Mouse (Mus musculus) G1E (cell line): Measurements from ENCODE around the gene Stx4a. TPM values are rescaled to one million over a fixed set of nuclear protein-coding genes. Genes with fewer than 3 reads are reported as not detected.
"Not testable (repeated sequence)": the region's sequence is repeated elsewhere in the genome, so short reads cannot be mapped to it uniquely, and the experiment has no call there.

Experiments used
- ATAC-seq: 2 replicates; pipeline ENCODE4 v1.8.0; 2016; ENCODE audit warnings: mild to moderate bottlenecking; ENCODE audit not compliant: insufficient number of reproducible peaks, poor library complexity, low FRiP score, severe bottlenecking; ENCODE audit errors: extremely low read depth
- DNase-seq: peaks from one replicate; pipeline ENCODE4 v3.0.0; 2012; ENCODE audit warnings: low spot score
- H3K27me3 ChIP-seq: 2 replicates; pipeline ENCODE4 v1.6.1; 2012; ENCODE audit warnings: mild to moderate bottlenecking, low read length, inconsistent platforms; ENCODE audit not compliant: insufficient read depth
- H3K36me3 ChIP-seq: replicated peaks from 2 replicates; pipeline ENCODE3; 2012; ENCODE audit warnings: mild to moderate bottlenecking, inconsistent platforms
- H3K4me1 ChIP-seq: 2 replicates; pipeline ENCODE4 v1.6.1; 2012; ENCODE audit warnings: low read depth, low read length, inconsistent platforms, mixed read lengths; ENCODE audit not compliant: insufficient read depth
- H3K4me3 ChIP-seq: 2 replicates; pipeline ENCODE4 v1.5.1; 2012; ENCODE audit warnings: low read depth, mild to moderate bottlenecking, inconsistent platforms, low read length, moderate library complexity, mixed read lengths
- H3K9me3 ChIP-seq: replicated peaks from 2 replicates; pipeline ENCODE4 v1.6.1; 2012; ENCODE audit warnings: inconsistent platforms
- CTCF ChIP-seq: IDR thresholded peaks from 2 replicates; pipeline ENCODE4 v1.5.1; 2012; ENCODE audit warnings: low read depth, low read length, inconsistent platforms, mixed read lengths
- GATA1 ChIP-seq: IDR thresholded peaks from 2 replicates; pipeline ENCODE4 v1.6.1; 2012; ENCODE audit warnings: borderline replicate concordance, low read length, inconsistent platforms, mixed read lengths
- GATA2 ChIP-seq: IDR thresholded peaks from 2 replicates; pipeline ENCODE4 v1.6.1; 2012; ENCODE audit warnings: low read depth, low read length, inconsistent platforms, borderline replicate concordance
- POLR2AphosphoS5 ChIP-seq: IDR thresholded peaks from 2 replicates; pipeline ENCODE4 v1.6.1; 2012; ENCODE audit warnings: low read depth, low read length, inconsistent platforms; ENCODE audit not compliant: insufficient replicate concordance
- TAL1 ChIP-seq: conservative IDR thresholded peaks from 2 replicates; pipeline ENCODE4 v1.6.1; 2012; ENCODE audit warnings: low read depth, low read length, inconsistent platforms, mixed read lengths
- polyA plus RNA-seq: library from polyadenylated mRNA; stranded (reverse); fragments of >175 nt; gene quantifications from 2 replicates; pipeline ENCODE4 v1.2.3, GENCODE M21; 2012
- total RNA-seq, 2 experiments: library from RNA; stranded (forward) in 1 of 2; stranded (reverse) in 1 of 2; fragments of 200-1000 nt in 1 of 2; fragments of >200 nt in 1 of 2; fragmentation: Nextera tagmentation in 1 of 2; gene quantifications; 2 replicates each; pipeline ENCODE4 v1.2.3; 2014 to 2017

The Stx4a gene
- 26.9 and 36.0 TPM in 2 replicates for total RNA-seq (2014; fragmentation: Nextera tagmentation)
- 46.1 and 55.7 TPM in 2 replicates for total RNA-seq (2017)
- 64.9 and 69.9 TPM in 2 replicates for polyA plus RNA-seq

- Histone ChIP-seq H3K4me1 (peaks cover 6% of the 10 kb centered on the region; the same call in 1 of the 2 replicates), H3K27me3 (peaks cover 40% of the 10 kb centered on the region), H3K9me3 (no peaks in the 10 kb centered on the region), H3K36me3 (no peaks in the 10 kb centered on the region), H3K4me3 (no peak within 1 kb of the TSS)
- ATAC-seq (no peak), DNase-seq (no peak)
- TF ChIP-seq GATA1: no peak
- no peak for TF ChIP-seq CTCF
- no peak for TF ChIP-seq GATA2
- TF ChIP-seq POLR2AphosphoS5: no peak
- TF ChIP-seq TAL1: no peak
Observed at GRCm38 (mm10) chr7:127824176-127824871, at the start of gene Stx4a, which contains the start of gene Stx1b. Gene Stx4a, plus strand, starts transcription at chr7:127824294. Gene Stx1b, minus strand, starts transcription at chr7:127824549.

- not testable (repeated sequence) for DNase-seq, ATAC-seq, H3K9me3 ChIP-seq, H3K27me3 ChIP-seq
- Histone ChIP-seq H3K4me1 (peaks cover 77% of the 10 kb centered on the region), H3K4me3 (peak overlapping the region; percentile 82), H3K36me3 (peaks cover 69% of the 10 kb centered on the region)
Observed at GRCm38 (mm10) chr7:127775837-127776236, 48.3 kb upstream of the Stx4a start.

- no peak for TF ChIP-seq CTCF
- no peak for TF ChIP-seq TAL1
- TF ChIP-seq GATA2: no peak
- TF ChIP-seq POLR2AphosphoS5: peak; percentile 25; the same call in 1 of the 2 replicates
- TF ChIP-seq GATA1: no peak
- no peaks in the 10 kb centered on the region for H3K9me3 ChIP-seq
- peaks cover 69% of the 10 kb centered on the region for H3K36me3 ChIP-seq
- DNase-seq (peak; percentile 65), ATAC-seq (peak; percentile 50; the same call in 1 of the 2 replicates)
- peaks cover 76% of the 10 kb centered on the region for H3K4me1 ChIP-seq
- peak within 1 kb of the TSS; percentile 82 for H3K4me3 ChIP-seq
- H3K27me3 ChIP-seq: no peaks in the 10 kb centered on the region
Observed at GRCm38 (mm10) chr7:127776426-127776825, 47.7 kb upstream of the Stx4a start, which contains the start of gene Setd1a. Gene Setd1a, plus strand, starts transcription at chr7:127776670.

- ATAC-seq (peak; percentile 72), DNase-seq (peak; percentile 87)
- Histone ChIP-seq H3K4me1 (peaks cover 71% of the 10 kb centered on the region), H3K4me3 (peak overlapping the region; percentile 82), H3K36me3 (peaks cover 70% of the 10 kb centered on the region), H3K9me3 (no peaks in the 10 kb centered on the region), H3K27me3 (no peaks in the 10 kb centered on the region)
- TF ChIP-seq GATA1 (no peak), POLR2AphosphoS5 (no peak), GATA2 (no peak), CTCF (no peak), TAL1 (no peak)
Observed at GRCm38 (mm10) chr7:127776878-127777473, 47.1 kb upstream of the Stx4a start.

GRCm38 (mm10) chr7:127777474-127778266 is 46.4 kb upstream of the Stx4a start:
- ATAC-seq: no peak
- H3K27me3 ChIP-seq: no peaks in the 10 kb centered on the region
- DNase-seq: no peak
- peaks cover 74% of the 10 kb centered on the region for H3K36me3 ChIP-seq
- peak overlapping the region; percentile 82 for H3K4me3 ChIP-seq
- no peak for TF ChIP-seq TAL1
- no peak for TF ChIP-seq GATA1
- TF ChIP-seq CTCF: no peak
- no peak for TF ChIP-seq POLR2AphosphoS5
- no peak for TF ChIP-seq GATA2
- peaks cover 69% of the 10 kb centered on the region for H3K4me1 ChIP-seq
- no peaks in the 10 kb centered on the region for H3K9me3 ChIP-seq

- Histone ChIP-seq H3K4me3 (peak overlapping the region; percentile 82), H3K36me3 (peaks cover 74% of the 10 kb centered on the region)
- TF ChIP-seq POLR2AphosphoS5: no peak
- no peak for TF ChIP-seq GATA2
- TF ChIP-seq CTCF: no peak
- TF ChIP-seq GATA1: no peak
Observed at GRCm38 (mm10) chr7:127778350-127778749, 45.7 kb upstream of the Stx4a start.

More at GRCm38 (mm10) chr7:127778350-127778749, 45.7 kb upstream of the Stx4a start:
- no peak for ATAC-seq
- peaks cover 63% of the 10 kb centered on the region for H3K4me1 ChIP-seq
- H3K9me3 ChIP-seq: no peaks in the 10 kb centered on the region
- no peaks in the 10 kb centered on the region for H3K27me3 ChIP-seq
- no peak for DNase-seq
